Mouse (Mus musculus) liver, embryonic 13.5 days (tissue): ENCODE results near the gene Thap11. TPM values are rescaled to one million over a fixed set of nuclear protein-coding genes. Genes with fewer than 3 reads are reported as not detected.

Experiments used
- ATAC-seq: fragments of 200-750 bp; cut with Nextera tagmentation; 2 replicates; pipeline ENCODE4 v1.8.0; 2017; ENCODE audit warnings: low read depth, mild to moderate bottlenecking, moderate number of reproducible peaks, moderate library complexity
- DNase-seq: peaks from one replicate; pipeline ENCODE4 v3.0.0; 2022
- H3K27ac ChIP-seq: fragments of 300-500 bp; sonication (generic); 2 replicates; pipeline ENCODE4 v1.5.1; 2015; ENCODE audit warnings: moderate library complexity, mild to moderate bottlenecking, inconsistent platforms
- H3K27me3 ChIP-seq: fragments of 300-500 bp; sonication (generic); 2 replicates; pipeline ENCODE4 v1.6.1; 2015; ENCODE audit warnings: mild to moderate bottlenecking, inconsistent platforms
- H3K36me3 ChIP-seq: fragments of 300-500 bp; sonication (generic); 2 replicates; pipeline ENCODE4 v1.6.1; 2015; ENCODE audit warnings: mild to moderate bottlenecking, inconsistent platforms
- H3K4me1 ChIP-seq: fragments of 300-500 bp; sonication (generic); replicated peaks from 2 replicates; pipeline ENCODE4 v1.6.1; 2015; ENCODE audit warnings: inconsistent platforms
- H3K4me2 ChIP-seq: fragments of 300-500 bp; sonication (generic); 2 replicates; pipeline ENCODE4 v1.6.1; 2015; ENCODE audit warnings: inconsistent platforms, mild to moderate bottlenecking, moderate library complexity
- H3K4me3 ChIP-seq: fragments of 300-500 bp; sonication (generic); replicated peaks from 2 replicates; pipeline ENCODE4 v1.5.1; 2015; ENCODE audit warnings: mild to moderate bottlenecking, inconsistent platforms
- H3K9ac ChIP-seq: fragments of 300-500 bp; sonication (generic); 2 replicates; pipeline ENCODE4 v1.6.1; 2015; ENCODE audit warnings: mild to moderate bottlenecking, inconsistent platforms
- H3K9me3 ChIP-seq: fragments of 300-500 bp; sonication (generic); replicated peaks from 2 replicates; pipeline ENCODE4 v1.6.1; 2016; ENCODE audit warnings: inconsistent platforms
- WGBS: fragments of 180-500 bp; shearing (Covaris S2); methylation state at CpG from one replicate; pipeline ENCODE4 v1.1.7; 2015; ENCODE audit not compliant: insufficient replicate concordance; 5-methylcytosine and 5-hydroxymethylcytosine counted together
- polyA plus RNA-seq: library from polyadenylated mRNA; unstranded; fragments of >200 nt; fragmentation: Nextera tagmentation; extraction: Ambion mirVana; gene quantifications from 2 replicates; pipeline ENCODE4 v1.2.1, GENCODE M21; 2015

Gene Thap11
- polyA plus RNA-seq, 1 experiment from 2014 or later: 38.2 TPM

GRCm38 (mm10) chr8:105866364-105867029, 11.6 kb downstream of the Thap11 start:
- WGBS: 42% methylated on average over 6 of the region's 6 CpGs
- Histone ChIP-seq H3K27ac (peak overlapping the region; percentile 19), H3K4me3 (no peak overlapping the region), H3K4me2 (no peak overlapping the region), H3K27me3 (no peaks in the 10 kb centered on the region), H3K9me3 (no peaks in the 10 kb centered on the region), H3K4me1 (peaks cover 73% of the 10 kb centered on the region), H3K9ac (0 out of 2 replicates have a peak overlapping the region, but pooled peaks have one; percentile 40), H3K36me3 (peaks cover 86% of the 10 kb centered on the region)
- no peak for DNase-seq
- ATAC-seq: peak; percentile 66; the same call in 1 of the 2 replicates

GRCm38 (mm10) chr8:105874301-105874700, 19.4 kb downstream of the Thap11 start:
- ATAC-seq: no peak
- H3K9ac ChIP-seq: no peak overlapping the region
- H3K4me3 ChIP-seq: no peak overlapping the region
- H3K27ac ChIP-seq: no peak overlapping the region
- 80% methylated on average over 6 of the region's 6 CpGs for WGBS
- peaks cover 93% of the 10 kb centered on the region for H3K36me3 ChIP-seq
- H3K4me1 ChIP-seq: peaks cover 15% of the 10 kb centered on the region
- no peaks in the 10 kb centered on the region for H3K9me3 ChIP-seq
- DNase-seq: no peak
- no peaks in the 10 kb centered on the region for H3K27me3 ChIP-seq
- no peak overlapping the region for H3K4me2 ChIP-seq

DNA sequence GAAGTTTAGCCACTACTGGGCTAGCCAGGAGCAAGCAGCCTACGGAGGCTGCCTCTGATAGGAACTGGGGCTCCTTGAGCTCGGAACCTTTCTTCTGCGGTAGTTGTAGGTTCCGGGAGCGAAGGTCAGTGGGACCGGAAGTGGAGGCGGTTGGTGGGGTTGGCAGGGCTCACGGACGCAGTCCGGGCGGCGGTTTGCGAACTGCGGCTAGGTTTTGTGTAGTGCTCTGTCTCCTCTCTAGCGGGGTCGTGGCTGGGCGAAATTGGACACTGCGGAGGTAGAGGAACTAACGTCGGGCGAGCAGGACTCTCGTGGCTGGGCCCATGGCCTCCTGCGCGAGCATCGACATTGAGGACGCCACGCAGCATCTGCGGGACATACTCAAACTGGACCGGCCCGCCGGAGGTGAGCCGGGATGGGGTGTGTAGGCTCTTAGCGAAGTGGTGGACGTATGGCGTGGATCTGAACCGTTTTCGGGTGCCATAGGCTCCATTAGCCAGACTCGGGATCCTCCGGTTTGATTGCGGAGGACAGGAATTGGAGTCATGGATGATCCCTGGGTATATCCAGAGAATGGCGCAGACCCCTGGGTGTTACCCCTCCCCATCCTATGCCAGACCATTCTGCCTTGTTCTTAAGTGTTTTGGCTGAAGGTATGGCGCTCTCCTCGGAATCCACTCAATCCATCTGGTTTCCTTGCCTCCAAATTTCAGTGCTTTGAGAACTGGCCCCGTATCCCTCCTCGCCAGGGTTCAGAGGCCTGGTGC, 26.0 kb downstream of the Thap11 start, which contains the start of gene Edc4:
Gene Edc4 (plus strand): TSS at position 128 of the 767 bp plus-strand sequence.
- Histone ChIP-seq H3K4me1 (peaks cover 29% of the 10 kb centered on the region), H3K4me2 (peak within 1 kb of the TSS; percentile 89), H3K27ac (peak within 1 kb of the TSS; percentile 71), H3K27me3 (no peaks in the 10 kb centered on the region), H3K9me3 (no peaks in the 10 kb centered on the region), H3K36me3 (peaks cover 58% of the 10 kb centered on the region), H3K9ac (peak within 1 kb of the TSS; percentile 92), H3K4me3 (peak within 1 kb of the TSS; percentile 94)
- peak; percentile 86 for ATAC-seq
- DNase-seq: peak; percentile 82
- WGBS: under 1% methylated on average over 45 of the region's 45 CpGs

DNA sequence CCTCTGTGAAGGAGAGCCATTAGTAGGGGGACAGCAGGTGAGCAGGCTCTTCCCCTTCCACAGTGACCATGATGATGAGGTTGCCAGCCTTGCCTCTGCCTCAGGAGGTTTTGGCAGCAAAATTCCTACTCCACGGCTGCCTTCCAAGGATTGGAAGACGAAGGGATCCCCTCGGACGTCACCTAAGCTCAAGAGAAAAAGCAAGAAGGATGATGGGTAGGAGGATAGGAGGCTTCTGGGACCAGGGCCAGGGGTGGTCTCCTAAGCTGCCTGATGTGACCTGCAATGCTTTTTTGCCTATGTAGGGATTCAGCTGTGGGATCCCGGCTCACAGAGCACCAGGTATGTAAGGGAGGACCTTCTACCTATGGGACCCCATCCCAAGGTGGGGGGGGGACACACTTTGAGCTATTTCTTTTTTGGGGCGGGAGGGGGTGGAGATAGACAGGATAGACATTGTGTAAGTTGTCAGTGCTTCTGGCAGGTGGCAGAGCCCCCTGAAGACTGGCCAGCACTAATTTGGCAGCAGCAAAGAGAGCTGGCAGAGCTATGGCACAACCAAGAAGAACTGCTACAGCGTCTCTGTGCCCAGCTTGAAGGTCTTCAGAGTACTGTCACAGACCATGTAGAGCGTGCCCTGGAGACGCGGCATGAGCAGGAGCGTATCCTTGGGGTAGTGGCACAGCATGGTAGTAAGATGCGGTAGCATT, 35.0 kb downstream of the Thap11 start:
- H3K9me3 ChIP-seq: no peaks in the 10 kb centered on the region
- peaks cover 8% of the 10 kb centered on the region for H3K4me1 ChIP-seq
- no peak overlapping the region for H3K4me3 ChIP-seq
- H3K4me2 ChIP-seq: no peak overlapping the region
- 83% methylated on average over 12 of the region's 12 CpGs for WGBS
- H3K36me3 ChIP-seq: peaks cover 92% of the 10 kb centered on the region
- no peak overlapping the region for H3K9ac ChIP-seq
- H3K27me3 ChIP-seq: no peaks in the 10 kb centered on the region
- H3K27ac ChIP-seq: no peak overlapping the region
- ATAC-seq (no peak), DNase-seq (no peak)

GRCm38 (mm10) chr8:105890870-105891269, 35.9 kb downstream of the Thap11 start:
- H3K4me3 ChIP-seq: no peak overlapping the region
- H3K36me3 ChIP-seq: peaks cover 83% of the 10 kb centered on the region
- H3K9ac ChIP-seq: no peak overlapping the region
- H3K4me2 ChIP-seq: no peak overlapping the region
- no peak for ATAC-seq
- peaks cover 8% of the 10 kb centered on the region for H3K4me1 ChIP-seq
- WGBS: 84% methylated on average over 6 of the region's 6 CpGs
- no peak overlapping the region for H3K27ac ChIP-seq
- no peaks in the 10 kb centered on the region for H3K9me3 ChIP-seq
- H3K27me3 ChIP-seq: no peaks in the 10 kb centered on the region
- DNase-seq: no peak

- peaks cover 67% of the 10 kb centered on the region for H3K36me3 ChIP-seq
- DNase-seq (no peak), ATAC-seq (no peak)
- no peak overlapping the region for H3K27ac ChIP-seq
- no peak overlapping the region for H3K4me2 ChIP-seq
- no peak overlapping the region for H3K9ac ChIP-seq
- H3K4me3 ChIP-seq: no peak overlapping the region
- peaks cover 8% of the 10 kb centered on the region for H3K4me1 ChIP-seq
- 87% methylated on average over 6 of the region's 6 CpGs for WGBS
- H3K27me3 ChIP-seq: no peaks in the 10 kb centered on the region
- H3K9me3 ChIP-seq: no peaks in the 10 kb centered on the region
Measured at GRCm38 (mm10) chr8:105892432-105892831, 37.5 kb downstream of the Thap11 start.

DNA sequence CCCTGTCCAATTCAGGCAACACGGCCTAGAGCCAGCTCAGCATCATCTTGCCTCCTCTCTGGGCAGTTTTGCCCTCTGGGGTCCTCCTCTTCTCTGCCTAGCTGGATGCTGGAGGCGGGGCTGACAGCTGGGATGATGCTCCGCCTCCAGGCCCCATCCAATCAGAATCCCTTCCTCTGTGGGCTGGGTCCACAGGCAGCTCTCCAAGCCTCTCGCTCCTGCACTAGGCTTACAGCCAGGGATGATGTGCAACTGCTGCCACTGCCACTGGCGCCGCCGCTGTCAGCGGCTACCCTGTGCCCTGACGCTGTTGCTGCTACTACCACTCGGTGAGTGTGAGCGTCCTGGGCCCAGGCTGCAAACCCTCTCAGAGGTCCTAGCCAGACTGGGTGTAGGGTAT, 38.4 kb downstream of the Thap11 start, which contains the start of gene Nrn1l:
Gene Nrn1l (plus strand): TSS at position 229 of the 400 bp plus-strand sequence.
- H3K4me2 ChIP-seq: no peak within 1 kb of the TSS
- H3K36me3 ChIP-seq: peaks cover 58% of the 10 kb centered on the region
- 40% methylated on average over 11 of the region's 11 CpGs for WGBS
- peak; percentile 73 for ATAC-seq
- H3K4me1 ChIP-seq: peaks cover 8% of the 10 kb centered on the region
- H3K4me3 ChIP-seq: no peak within 1 kb of the TSS
- H3K27ac ChIP-seq: no peak within 1 kb of the TSS
- DNase-seq: peak; percentile 43
- no peaks in the 10 kb centered on the region for H3K9me3 ChIP-seq
- H3K9ac ChIP-seq: no peak within 1 kb of the TSS
- no peaks in the 10 kb centered on the region for H3K27me3 ChIP-seq

GRCm38 (mm10) chr8:105897801-105898480, 43.0 kb downstream of the Thap11 start:
- Histone ChIP-seq H3K4me2 (no peak overlapping the region), H3K4me3 (no peak overlapping the region), H3K27ac (no peak overlapping the region), H3K27me3 (no peaks in the 10 kb centered on the region), H3K9ac (no peak overlapping the region), H3K9me3 (no peaks in the 10 kb centered on the region), H3K4me1 (peaks cover 30% of the 10 kb centered on the region), H3K36me3 (peaks cover 12% of the 10 kb centered on the region; the same call in 1 of the 2 replicates)
- ATAC-seq (no peak), DNase-seq (no peak)
- WGBS: 74% methylated on average over 9 of the region's 9 CpGs

GRCm38 (mm10) chr8:105900180-105900940, 45.4 kb downstream of the Thap11 start, which contains the start of gene Pskh1:
Gene Pskh1, plus strand, starts transcription at chr8:105900441.
- Histone ChIP-seq H3K36me3 (no peaks in the 10 kb centered on the region), H3K4me1 (peaks cover 26% of the 10 kb centered on the region), H3K27ac (peak within 1 kb of the TSS; percentile 94), H3K4me2 (peak within 1 kb of the TSS; percentile 90), H3K4me3 (peak within 1 kb of the TSS; percentile 98), H3K27me3 (no peaks in the 10 kb centered on the region), H3K9ac (peak within 1 kb of the TSS; percentile 99), H3K9me3 (no peaks in the 10 kb centered on the region)
- ATAC-seq (peak; percentile 91), DNase-seq (peak; percentile 86)
- WGBS: under 1% methylated on average over 68 of the region's 68 CpGs

DNA sequence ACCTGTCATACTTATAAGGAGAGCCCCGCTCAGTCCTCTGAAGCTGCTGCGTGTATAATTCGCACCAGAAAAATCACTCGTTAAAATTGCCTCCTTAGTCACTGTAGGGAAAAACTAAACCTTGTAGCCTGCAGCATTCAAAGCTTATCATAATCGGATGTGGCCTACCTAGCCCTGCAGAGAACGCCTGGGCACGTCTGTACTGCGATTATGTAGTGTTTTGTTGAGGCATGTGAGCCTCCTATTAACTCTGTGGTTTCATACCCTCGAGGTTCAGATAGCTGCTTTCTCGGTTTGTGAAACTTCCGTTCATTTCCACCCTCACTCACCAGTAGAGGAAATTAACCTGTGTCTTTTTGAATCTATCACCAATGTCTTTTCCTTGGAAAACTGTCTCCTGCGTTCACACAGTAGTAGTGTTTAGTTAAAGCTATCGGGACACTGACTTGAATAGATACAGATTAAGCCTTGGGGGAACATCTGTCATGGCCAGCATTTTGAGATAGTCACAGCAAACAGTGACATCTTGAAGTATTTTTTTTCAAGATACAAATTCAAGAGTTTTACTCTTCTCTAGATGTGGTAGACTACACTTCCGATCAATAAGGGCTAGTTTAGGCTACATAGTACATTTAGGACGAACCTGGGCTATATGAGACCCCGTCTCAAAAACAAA, 46.1 kb downstream of the Thap11 start:
- no peaks in the 10 kb centered on the region for H3K9me3 ChIP-seq
- H3K9ac ChIP-seq: peak overlapping the region; percentile 99
- H3K27ac ChIP-seq: peak overlapping the region; percentile 94
- DNase-seq: peak; percentile 48
- peak; percentile 64 for ATAC-seq
- H3K27me3 ChIP-seq: no peaks in the 10 kb centered on the region
- H3K4me1 ChIP-seq: peaks cover 26% of the 10 kb centered on the region
- H3K4me2 ChIP-seq: peak overlapping the region; percentile 90
- WGBS: 13% methylated on average over 16 of the region's 16 CpGs
- H3K4me3 ChIP-seq: peak overlapping the region; percentile 98
- no peaks in the 10 kb centered on the region for H3K36me3 ChIP-seq
